Mouse (Mus musculus): ENCODE measurements at regions not wholly inside any gene's neighbourhood (a gene's known extent, or its start where the extent isn't known, plus 50 kb on each side); places are given as distances from the start of the nearest gene placed in this dataset.
A peak's percentile ranks its signal among the peaks of the same experiment; 100 is the strongest.

DNA sequence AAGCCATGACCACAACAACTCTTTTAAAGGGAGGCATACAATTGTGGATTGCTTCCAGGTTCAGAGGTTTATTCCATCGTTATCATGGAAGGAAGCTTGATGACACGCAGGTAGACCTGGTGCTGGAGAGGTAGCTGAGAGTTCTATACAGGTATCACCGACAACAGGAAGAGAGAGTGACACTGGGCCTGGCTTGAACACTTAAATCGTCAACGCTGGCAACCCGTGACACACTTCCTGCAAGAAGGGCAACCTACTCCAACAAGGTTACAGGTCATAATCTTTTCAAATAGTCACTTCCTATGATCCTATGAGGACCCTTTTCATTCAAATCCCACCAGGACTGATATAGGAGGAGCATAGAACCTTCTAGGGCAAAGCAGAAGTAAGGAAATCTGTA, 155.6 kb downstream of the Adamts15 start:
- Histone ChIP-seq H3K4me1 (replicated peaks; ENCODE audit: insufficient read depth, low read length) (no peaks in the 10 kb centered on the region), H3K9ac (ENCODE audit: low read depth, low read length) (no peak overlapping the region), H3K9me3 (replicated peaks; ENCODE audit: low read length) (no peaks in the 10 kb centered on the region), H3K27me3 (ENCODE audit: insufficient read depth, low read length) (no peaks in the 10 kb centered on the region), H3K4me3 (replicated peaks; ENCODE audit: low read depth, low read length) (no peak overlapping the region), H3K36me3 (ENCODE audit: insufficient read depth, low read length) (no peaks in the 10 kb centered on the region), H3K27ac (no peak overlapping the region), H3K4me2 (ENCODE audit: low read length) (no peak overlapping the region)
- no peak for TF ChIP-seq CTCF (IDR thresholded peaks at IDR 0.05; ENCODE audit: low read depth)
- WGBS = 89% methylated on average over 6 of the region's 6 CpGs
- ATAC-seq (replicated peaks; ENCODE audit: low FRiP score, low read depth) = no peak
- no peak for DNase-seq (ENCODE audit: low spot score)

DNA sequence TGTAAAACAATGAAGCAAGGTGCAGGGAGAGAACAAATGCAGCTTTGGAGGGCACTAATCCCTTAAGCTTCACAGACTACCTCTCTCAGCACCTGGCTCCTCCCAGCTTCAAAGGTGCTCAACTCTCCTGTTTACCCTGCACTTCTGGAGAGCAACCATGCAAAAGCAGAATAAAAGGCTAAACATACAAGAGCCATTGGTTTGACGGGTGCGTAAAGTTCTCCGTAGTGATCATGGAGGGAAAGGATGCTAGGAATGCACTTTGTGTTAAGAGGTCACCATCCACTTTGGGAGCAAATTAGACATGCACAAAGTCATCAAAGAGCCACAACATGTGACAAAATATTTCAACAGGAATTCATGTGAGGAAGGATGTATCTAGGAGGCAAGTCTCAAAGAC, 156.1 kb downstream of the Adamts15 start:
- 66% methylated on average over 3 of the region's 3 CpGs for WGBS
- DNase-seq (ENCODE audit: low spot score) (no peak), ATAC-seq (replicated peaks; ENCODE audit: low FRiP score, low read depth) (no peak)
- no peak overlapping the region for H3K27ac ChIP-seq
- H3K4me2 ChIP-seq (ENCODE audit: low read length) = no peak overlapping the region
- no peak for TF ChIP-seq CTCF (IDR thresholded peaks at IDR 0.05; ENCODE audit: low read depth)
- H3K27me3 ChIP-seq (ENCODE audit: insufficient read depth, low read length) = no peaks in the 10 kb centered on the region
- no peaks in the 10 kb centered on the region for H3K4me1 ChIP-seq (replicated peaks; ENCODE audit: insufficient read depth, low read length)
- H3K4me3 ChIP-seq (replicated peaks; ENCODE audit: low read depth, low read length) = no peak overlapping the region
- no peak overlapping the region for H3K9ac ChIP-seq (ENCODE audit: low read depth, low read length)
- H3K36me3 ChIP-seq (ENCODE audit: insufficient read depth, low read length) = no peaks in the 10 kb centered on the region
- H3K9me3 ChIP-seq (replicated peaks; ENCODE audit: low read length) = no peaks in the 10 kb centered on the region

DNA sequence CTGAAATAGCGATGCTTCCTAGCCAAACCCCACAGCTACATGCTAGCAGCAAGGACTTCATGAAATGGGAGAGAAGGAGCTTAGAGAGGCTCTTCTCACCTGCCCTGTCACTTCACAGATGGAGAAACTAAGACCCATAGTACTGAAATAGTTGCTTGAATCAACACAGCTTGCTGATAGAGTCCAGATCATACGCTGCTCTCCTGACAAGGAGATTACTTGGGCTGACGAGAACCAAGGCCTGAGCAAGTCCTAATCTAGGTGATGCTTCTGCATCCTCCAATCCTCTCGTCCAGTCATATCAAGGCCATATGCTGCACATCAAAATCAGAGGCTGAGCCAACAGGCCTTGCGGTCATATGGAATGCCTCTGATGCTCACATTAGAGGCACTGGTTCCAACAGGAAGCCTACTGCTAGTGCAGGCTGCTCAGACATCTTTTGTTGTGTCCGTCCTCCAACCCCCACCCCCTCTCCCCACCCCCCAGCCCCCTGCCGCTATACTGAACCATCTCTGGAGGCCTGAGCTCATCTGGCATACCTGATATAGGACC, 157.2 kb downstream of the Adamts15 start:
- Histone ChIP-seq H3K27ac (no peak overlapping the region), H3K4me1 (replicated peaks; ENCODE audit: insufficient read depth, low read length) (no peaks in the 10 kb centered on the region), H3K36me3 (ENCODE audit: insufficient read depth, low read length) (no peaks in the 10 kb centered on the region), H3K9me3 (replicated peaks; ENCODE audit: low read length) (no peaks in the 10 kb centered on the region), H3K9ac (ENCODE audit: low read depth, low read length) (no peak overlapping the region), H3K4me2 (ENCODE audit: low read length) (no peak overlapping the region), H3K27me3 (ENCODE audit: insufficient read depth, low read length) (no peaks in the 10 kb centered on the region), H3K4me3 (replicated peaks; ENCODE audit: low read depth, low read length) (no peak overlapping the region)
- DNase-seq (ENCODE audit: low spot score) = peak; percentile 57
- ATAC-seq (replicated peaks; ENCODE audit: low FRiP score, low read depth) = no peak
- WGBS = 66% methylated on average over 7 of the region's 7 CpGs
- no peak for TF ChIP-seq CTCF (IDR thresholded peaks at IDR 0.05; ENCODE audit: low read depth)

DNA sequence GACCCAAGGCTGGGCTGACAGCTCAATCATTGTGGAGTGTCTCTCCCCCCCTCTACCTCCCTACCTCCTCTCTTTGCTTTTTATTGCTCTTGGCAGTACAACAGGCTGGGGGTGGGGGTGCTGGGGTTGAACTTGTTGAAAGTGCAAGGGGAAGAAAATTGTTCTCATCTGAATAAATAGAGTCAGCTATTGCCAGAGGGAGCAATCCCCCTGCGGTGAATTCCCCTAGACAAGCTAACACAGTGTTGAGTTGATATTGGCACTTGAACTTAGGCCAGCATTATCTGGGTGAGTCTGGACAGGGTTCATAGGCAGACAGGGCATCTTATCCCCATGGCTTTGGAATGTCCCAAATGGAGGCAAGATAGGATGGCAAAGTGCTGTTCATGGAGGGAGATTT, 159.3 kb downstream of the Adamts15 start:
- ATAC-seq (replicated peaks; ENCODE audit: low FRiP score, low read depth) (no peak), DNase-seq (ENCODE audit: low spot score) (no peak)
- TF ChIP-seq CTCF (IDR thresholded peaks at IDR 0.05; ENCODE audit: low read depth) = no peak
- Histone ChIP-seq H3K27ac (no peak overlapping the region), H3K27me3 (ENCODE audit: insufficient read depth, low read length) (no peaks in the 10 kb centered on the region), H3K4me2 (ENCODE audit: low read length) (no peak overlapping the region), H3K4me3 (replicated peaks; ENCODE audit: low read depth, low read length) (no peak overlapping the region), H3K36me3 (ENCODE audit: insufficient read depth, low read length) (no peaks in the 10 kb centered on the region), H3K9ac (ENCODE audit: low read depth, low read length) (no peak overlapping the region), H3K4me1 (replicated peaks; ENCODE audit: insufficient read depth, low read length) (no peaks in the 10 kb centered on the region), H3K9me3 (replicated peaks; ENCODE audit: low read length) (no peaks in the 10 kb centered on the region)
- WGBS = 85% methylated on average over 1 of the region's 1 CpGs

DNA sequence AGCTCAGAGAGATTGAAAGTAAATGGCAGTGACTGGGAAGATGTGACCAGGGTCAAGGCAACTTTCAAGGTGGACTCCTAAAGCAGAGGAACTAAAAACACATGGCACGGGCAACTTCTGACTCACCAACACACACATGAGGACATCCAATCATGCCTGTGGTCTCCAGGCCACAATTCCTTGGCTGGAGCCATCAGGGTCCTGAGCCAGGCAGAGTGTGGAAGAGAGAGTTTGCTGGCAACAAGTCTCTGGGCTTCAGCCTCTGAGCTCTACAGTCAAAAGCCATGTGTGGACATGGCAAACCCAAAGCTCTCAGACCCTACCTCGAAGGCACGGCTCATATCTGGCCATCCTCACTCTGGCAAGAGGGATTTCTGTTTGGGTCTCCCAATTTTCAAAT, 164.1 kb downstream of the Adamts15 start:
- no peaks in the 10 kb centered on the region for H3K36me3 ChIP-seq (ENCODE audit: insufficient read depth, low read length)
- H3K4me2 ChIP-seq (ENCODE audit: low read length) = no peak overlapping the region
- WGBS = 87% methylated on average over 3 of the region's 3 CpGs
- ATAC-seq (replicated peaks; ENCODE audit: low FRiP score, low read depth) (no peak), DNase-seq (ENCODE audit: low spot score) (no peak)
- no peak overlapping the region for H3K4me3 ChIP-seq (replicated peaks; ENCODE audit: low read depth, low read length)
- no peaks in the 10 kb centered on the region for H3K9me3 ChIP-seq (replicated peaks; ENCODE audit: low read length)
- H3K4me1 ChIP-seq (replicated peaks; ENCODE audit: insufficient read depth, low read length) = no peaks in the 10 kb centered on the region
- H3K27ac ChIP-seq = no peak overlapping the region
- H3K9ac ChIP-seq (ENCODE audit: low read depth, low read length) = no peak overlapping the region
- H3K27me3 ChIP-seq (ENCODE audit: insufficient read depth, low read length) = no peaks in the 10 kb centered on the region
- TF ChIP-seq CTCF (IDR thresholded peaks at IDR 0.05; ENCODE audit: low read depth) = no peak

DNA sequence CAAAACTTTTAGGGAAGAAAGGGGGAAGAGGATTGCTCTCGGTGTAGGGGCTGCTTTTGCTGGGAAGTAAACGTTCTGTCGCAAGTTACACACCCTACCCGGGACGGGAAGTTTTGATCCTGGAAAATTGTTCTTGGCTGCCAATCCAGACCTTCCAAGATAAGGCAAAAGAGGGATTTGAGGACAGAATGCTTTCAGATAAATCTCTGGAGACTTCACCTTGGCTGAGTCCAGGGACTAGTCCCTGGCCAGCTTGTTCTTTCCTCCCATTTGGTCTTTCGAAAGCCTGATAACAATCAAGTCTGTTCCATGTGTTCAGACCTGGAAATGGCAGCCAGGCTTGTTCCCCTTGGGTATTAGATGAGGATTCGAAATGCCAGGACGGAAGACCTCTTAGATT, 164.8 kb downstream of the Adamts15 start:
- DNase-seq (ENCODE audit: low spot score) (no peak), ATAC-seq (replicated peaks; ENCODE audit: low FRiP score, low read depth) (no peak)
- Histone ChIP-seq H3K9me3 (replicated peaks; ENCODE audit: low read length) (no peaks in the 10 kb centered on the region), H3K4me1 (replicated peaks; ENCODE audit: insufficient read depth, low read length) (no peaks in the 10 kb centered on the region), H3K4me3 (replicated peaks; ENCODE audit: low read depth, low read length) (no peak overlapping the region), H3K4me2 (ENCODE audit: low read length) (no peak overlapping the region), H3K27me3 (ENCODE audit: insufficient read depth, low read length) (no peaks in the 10 kb centered on the region), H3K9ac (ENCODE audit: low read depth, low read length) (no peak overlapping the region), H3K36me3 (ENCODE audit: insufficient read depth, low read length) (no peaks in the 10 kb centered on the region), H3K27ac (no peak overlapping the region)
- WGBS = 82% methylated on average over 8 of the region's 8 CpGs
- TF ChIP-seq CTCF (IDR thresholded peaks at IDR 0.05; ENCODE audit: low read depth) = no peak

DNA sequence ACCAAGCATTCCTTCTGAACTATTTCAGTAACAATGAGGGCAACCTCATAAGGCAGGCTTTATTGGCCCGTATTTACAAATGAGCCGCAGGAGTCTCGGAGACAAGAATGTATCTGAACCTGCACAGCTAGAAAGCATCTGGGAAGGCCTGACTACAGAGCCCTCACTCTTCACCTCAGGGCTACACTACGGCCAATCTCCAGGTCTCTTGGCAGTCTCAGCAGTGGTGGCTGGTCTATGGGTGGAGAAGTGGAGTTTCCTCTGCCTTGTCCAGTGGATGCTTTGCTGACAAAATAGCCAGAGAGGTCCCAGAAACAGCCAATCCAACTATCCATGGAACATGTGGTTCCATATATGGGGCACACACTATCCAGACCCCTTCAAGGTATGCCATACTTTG, 165.5 kb downstream of the Adamts15 start:
- no peaks in the 10 kb centered on the region for H3K27me3 ChIP-seq (ENCODE audit: insufficient read depth, low read length)
- TF ChIP-seq CTCF (IDR thresholded peaks at IDR 0.05; ENCODE audit: low read depth) = no peak
- H3K4me3 ChIP-seq (replicated peaks; ENCODE audit: low read depth, low read length) = no peak overlapping the region
- no peak overlapping the region for H3K4me2 ChIP-seq (ENCODE audit: low read length)
- no peaks in the 10 kb centered on the region for H3K9me3 ChIP-seq (replicated peaks; ENCODE audit: low read length)
- 96% methylated on average over 4 of the region's 4 CpGs for WGBS
- DNase-seq (ENCODE audit: low spot score) (no peak), ATAC-seq (replicated peaks; ENCODE audit: low FRiP score, low read depth) (no peak)
- H3K27ac ChIP-seq = no peak overlapping the region
- no peaks in the 10 kb centered on the region for H3K36me3 ChIP-seq (ENCODE audit: insufficient read depth, low read length)
- no peaks in the 10 kb centered on the region for H3K4me1 ChIP-seq (replicated peaks; ENCODE audit: insufficient read depth, low read length)
- H3K9ac ChIP-seq (ENCODE audit: low read depth, low read length) = no peak overlapping the region
